Mouse (Mus musculus): ENCODE measurements around the gene Foxn3. TPM values are rescaled to one million over a fixed set of nuclear protein-coding genes. Genes with fewer than 3 reads are reported as not detected.

The Foxn3 gene
- polyA plus RNA-seq, 1 experiment from 2014 or later, result 110 TPM

GRCm38 (mm10) chr12:99321633-99322431 lies 241.6 kb downstream of the Foxn3 start:
- no peak overlapping the region for H3K9ac ChIP-seq
- peaks cover 27% of the 10 kb centered on the region for H3K4me1 ChIP-seq
- no peaks in the 10 kb centered on the region for H3K9me3 ChIP-seq
- 63% methylated on average over 12 of the region's 12 CpGs for WGBS
- H3K36me3 ChIP-seq, result peaks cover 7% of the 10 kb centered on the region; the same call in 1 of the 2 replicates
- H3K4me3 ChIP-seq, result no peak overlapping the region
- no peak overlapping the region for H3K4me2 ChIP-seq
- H3K27ac ChIP-seq, result no peak overlapping the region
- H3K27me3 ChIP-seq, result no peaks in the 10 kb centered on the region
- no peak for ATAC-seq (ENCODE audit: insufficient number of reproducible peaks, low FRiP score, low TSS enrichment, low read depth)

DNA sequence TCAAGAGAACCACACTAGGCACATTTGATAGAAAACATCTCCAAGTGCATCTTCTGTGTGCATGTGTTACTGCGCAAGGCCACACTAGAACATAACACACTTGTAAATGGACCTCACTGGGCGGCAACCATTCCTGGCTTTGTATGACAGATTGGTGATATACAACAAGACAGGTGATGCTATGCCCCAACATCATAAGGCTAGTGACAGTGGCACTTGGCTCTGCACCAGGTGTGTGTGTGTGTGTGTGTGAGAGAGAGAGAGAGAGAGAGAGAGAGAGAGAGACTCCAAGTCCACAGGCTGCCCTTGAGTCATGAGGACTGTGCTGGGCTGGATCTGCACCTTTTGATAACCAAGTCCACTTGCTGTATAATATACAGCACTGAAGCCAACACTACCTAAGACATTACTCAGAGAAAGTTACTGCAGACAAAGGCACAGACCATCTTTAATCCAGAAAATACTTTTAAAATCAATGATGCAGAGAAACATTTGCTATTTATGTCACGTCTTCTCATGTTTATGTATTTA lies 242.4 kb downstream of the Foxn3 start:
- H3K4me2 ChIP-seq, result no peak overlapping the region
- H3K36me3 ChIP-seq, result peaks cover 11% of the 10 kb centered on the region; the same call in 1 of the 2 replicates
- 89% methylated on average over 3 of the region's 3 CpGs for WGBS
- ATAC-seq (ENCODE audit: insufficient number of reproducible peaks, low FRiP score, low TSS enrichment, low read depth), result no peak
- no peak overlapping the region for H3K4me3 ChIP-seq
- no peaks in the 10 kb centered on the region for H3K27me3 ChIP-seq
- no peak overlapping the region for H3K27ac ChIP-seq
- H3K9ac ChIP-seq, result no peak overlapping the region
- peaks cover 20% of the 10 kb centered on the region for H3K4me1 ChIP-seq
- no peaks in the 10 kb centered on the region for H3K9me3 ChIP-seq

- no peak for ATAC-seq (ENCODE audit: insufficient number of reproducible peaks, low FRiP score, low TSS enrichment, low read depth)
These were observed 243.5 kb downstream of the Foxn3 start for GRCm38 (mm10) chr12:99319896-99320295.

GRCm38 (mm10) chr12:99319171-99319570 lies 244.2 kb downstream of the Foxn3 start:
- ATAC-seq (ENCODE audit: insufficient number of reproducible peaks, low FRiP score, low TSS enrichment, low read depth), result no peak
- Histone ChIP-seq H3K4me1 (peaks cover 8% of the 10 kb centered on the region; the same call in 1 of the 2 replicates), H3K4me2 (no peak overlapping the region), H3K4me3 (no peak overlapping the region), H3K9ac (no peak overlapping the region), H3K27me3 (no peaks in the 10 kb centered on the region), H3K9me3 (no peaks in the 10 kb centered on the region), H3K27ac (no peak overlapping the region), H3K36me3 (peaks cover 13% of the 10 kb centered on the region; the same call in 1 of the 2 replicates)
- 48% methylated on average over 5 of the region's 5 CpGs for WGBS

More at GRCm38 (mm10) chr12:99319896-99320295, 243.5 kb downstream of the Foxn3 start:
- H3K9me3 ChIP-seq, result no peaks in the 10 kb centered on the region
- 67% methylated on average over 2 of the region's 2 CpGs for WGBS
- peaks cover 10% of the 10 kb centered on the region; the same call in 1 of the 2 replicates for H3K4me1 ChIP-seq
- H3K27ac ChIP-seq, result 0 out of 2 replicates have a peak overlapping the region, but pooled peaks have one; percentile 11
- no peak overlapping the region for H3K4me3 ChIP-seq
- H3K4me2 ChIP-seq, result no peak overlapping the region
- peaks cover 13% of the 10 kb centered on the region; the same call in 1 of the 2 replicates for H3K36me3 ChIP-seq
- no peak overlapping the region for H3K9ac ChIP-seq
- no peaks in the 10 kb centered on the region for H3K27me3 ChIP-seq

GRCm38 (mm10) chr12:99315931-99316330 lies 247.5 kb downstream of the Foxn3 start:
- Histone ChIP-seq H3K9ac (no peak overlapping the region), H3K4me3 (no peak overlapping the region), H3K27ac (no peak overlapping the region), H3K9me3 (no peaks in the 10 kb centered on the region), H3K4me1 (peaks cover 8% of the 10 kb centered on the region; the same call in 1 of the 2 replicates), H3K36me3 (peaks cover 13% of the 10 kb centered on the region; the same call in 1 of the 2 replicates), H3K4me2 (no peak overlapping the region), H3K27me3 (no peaks in the 10 kb centered on the region)
- no peak for ATAC-seq (ENCODE audit: insufficient number of reproducible peaks, low FRiP score, low TSS enrichment, low read depth)
- 83% methylated on average over 6 of the region's 6 CpGs for WGBS

DNA sequence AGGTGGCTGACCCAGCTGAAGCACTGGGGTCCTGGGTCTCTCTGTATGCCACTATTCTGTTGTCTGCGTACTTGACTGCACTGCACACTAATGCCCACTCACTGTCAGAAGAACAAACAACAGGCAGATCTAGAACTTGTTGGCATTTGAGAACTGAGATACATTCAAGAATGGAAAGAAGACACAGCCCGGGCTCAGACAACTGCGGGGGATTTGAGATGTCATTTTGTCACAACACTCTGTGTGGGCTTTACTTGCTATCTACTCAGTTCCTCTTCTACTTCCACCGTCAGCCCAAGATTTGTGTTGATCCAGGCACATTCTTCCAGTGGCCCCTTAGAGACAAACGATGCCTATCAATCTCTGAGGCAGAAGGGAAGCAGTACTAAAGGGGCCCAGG lies 248.6 kb downstream of the Foxn3 start:
- Histone ChIP-seq H3K4me1 (peaks cover 14% of the 10 kb centered on the region; the same call in 1 of the 2 replicates), H3K27me3 (no peaks in the 10 kb centered on the region), H3K4me2 (no peak overlapping the region), H3K9ac (no peak overlapping the region), H3K9me3 (no peaks in the 10 kb centered on the region), H3K36me3 (peaks cover 13% of the 10 kb centered on the region; the same call in 1 of the 2 replicates), H3K27ac (no peak overlapping the region), H3K4me3 (no peak overlapping the region)
- no peak for ATAC-seq (ENCODE audit: insufficient number of reproducible peaks, low FRiP score, low TSS enrichment, low read depth)
- 84% methylated on average over 5 of the region's 5 CpGs for WGBS

- Histone ChIP-seq H3K36me3 (0 out of 2 replicates have a peak, but pooled peaks cover 4% of the 10 kb centered on the region), H3K4me3 (no peak overlapping the region), H3K4me2 (no peak overlapping the region), H3K27me3 (no peaks in the 10 kb centered on the region), H3K9me3 (no peaks in the 10 kb centered on the region), H3K27ac (no peak overlapping the region), H3K4me1 (peaks cover 30% of the 10 kb centered on the region), H3K9ac (no peak overlapping the region)
- 48% methylated on average over 3 of the region's 3 CpGs for WGBS
- ATAC-seq (ENCODE audit: insufficient number of reproducible peaks, low FRiP score, low TSS enrichment, low read depth), result no peak
These were observed 252.1 kb downstream of the Foxn3 start for GRCm38 (mm10) chr12:99311303-99311702.

- H3K4me2 ChIP-seq, result no peak overlapping the region
- no peaks in the 10 kb centered on the region for H3K27me3 ChIP-seq
- H3K4me3 ChIP-seq, result no peak overlapping the region
- ATAC-seq (ENCODE audit: insufficient number of reproducible peaks, low FRiP score, low TSS enrichment, low read depth), result no peak
- no peak overlapping the region for H3K27ac ChIP-seq
- peaks cover 41% of the 10 kb centered on the region for H3K4me1 ChIP-seq
- WGBS, result 76% methylated on average over 5 of the region's 5 CpGs
- H3K9me3 ChIP-seq, result no peaks in the 10 kb centered on the region
- H3K36me3 ChIP-seq, result no peaks in the 10 kb centered on the region
- H3K9ac ChIP-seq, result no peak overlapping the region
These were observed 253.4 kb downstream of the Foxn3 start for GRCm38 (mm10) chr12:99309937-99310336.

GRCm38 (mm10) chr12:99308541-99309089 lies 254.8 kb downstream of the Foxn3 start:
- WGBS, result 33% methylated on average over 11 of the region's 11 CpGs
- no peaks in the 10 kb centered on the region for H3K27me3 ChIP-seq
- H3K27ac ChIP-seq, result peak overlapping the region; percentile 33; the same call in 1 of the 2 replicates
- peaks cover 54% of the 10 kb centered on the region for H3K4me1 ChIP-seq
- no peak overlapping the region for H3K4me3 ChIP-seq
- H3K36me3 ChIP-seq, result no peaks in the 10 kb centered on the region
- H3K9ac ChIP-seq, result no peak overlapping the region
- peak overlapping the region; percentile 11; the same call in 1 of the 2 replicates for H3K4me2 ChIP-seq
- no peaks in the 10 kb centered on the region for H3K9me3 ChIP-seq
- peak; percentile 40; the same call in 1 of the 2 replicates for ATAC-seq (ENCODE audit: insufficient number of reproducible peaks, low FRiP score, low TSS enrichment, low read depth)

DNA sequence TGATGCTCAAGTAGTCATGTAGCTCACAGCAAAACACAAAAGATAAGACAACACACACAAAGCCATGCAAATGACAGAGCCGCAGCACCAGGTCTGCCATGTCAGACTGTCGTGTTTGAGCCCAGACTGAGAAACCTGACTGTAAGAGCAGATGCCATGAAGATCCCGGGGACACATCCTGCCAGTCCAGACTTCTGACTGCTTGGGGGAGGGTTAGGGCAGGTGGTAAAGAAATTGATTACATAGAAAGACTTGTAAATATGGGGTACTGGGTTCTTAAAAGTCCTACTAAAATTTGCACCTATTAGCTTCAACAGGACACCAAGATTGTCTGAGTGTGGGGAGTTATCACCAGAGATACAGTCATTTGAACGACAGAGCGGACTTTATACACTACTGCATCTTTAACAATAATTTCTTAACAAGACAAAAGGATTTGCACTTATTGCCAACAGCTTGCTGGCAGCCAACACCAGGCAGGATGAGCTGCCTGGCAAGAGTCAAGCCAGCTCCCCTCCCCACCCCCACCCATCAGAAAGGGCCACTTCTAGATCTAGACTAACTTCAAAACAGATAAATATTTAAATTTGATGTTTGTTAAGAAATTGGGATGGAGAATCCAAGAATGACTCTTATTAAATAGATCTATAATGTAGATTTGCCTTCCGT lies 256.7 kb downstream of the Foxn3 start:
- no peaks in the 10 kb centered on the region for H3K9me3 ChIP-seq
- peak overlapping the region; percentile 40 for H3K27ac ChIP-seq
- no peak overlapping the region for H3K9ac ChIP-seq
- ATAC-seq (ENCODE audit: insufficient number of reproducible peaks, low FRiP score, low TSS enrichment, low read depth), result no peak
- no peaks in the 10 kb centered on the region for H3K36me3 ChIP-seq
- no peaks in the 10 kb centered on the region for H3K27me3 ChIP-seq
- H3K4me3 ChIP-seq, result no peak overlapping the region
- H3K4me1 ChIP-seq, result peaks cover 56% of the 10 kb centered on the region
- WGBS, result 63% methylated on average over 6 of the region's 6 CpGs
- H3K4me2 ChIP-seq, result no peak overlapping the region

DNA sequence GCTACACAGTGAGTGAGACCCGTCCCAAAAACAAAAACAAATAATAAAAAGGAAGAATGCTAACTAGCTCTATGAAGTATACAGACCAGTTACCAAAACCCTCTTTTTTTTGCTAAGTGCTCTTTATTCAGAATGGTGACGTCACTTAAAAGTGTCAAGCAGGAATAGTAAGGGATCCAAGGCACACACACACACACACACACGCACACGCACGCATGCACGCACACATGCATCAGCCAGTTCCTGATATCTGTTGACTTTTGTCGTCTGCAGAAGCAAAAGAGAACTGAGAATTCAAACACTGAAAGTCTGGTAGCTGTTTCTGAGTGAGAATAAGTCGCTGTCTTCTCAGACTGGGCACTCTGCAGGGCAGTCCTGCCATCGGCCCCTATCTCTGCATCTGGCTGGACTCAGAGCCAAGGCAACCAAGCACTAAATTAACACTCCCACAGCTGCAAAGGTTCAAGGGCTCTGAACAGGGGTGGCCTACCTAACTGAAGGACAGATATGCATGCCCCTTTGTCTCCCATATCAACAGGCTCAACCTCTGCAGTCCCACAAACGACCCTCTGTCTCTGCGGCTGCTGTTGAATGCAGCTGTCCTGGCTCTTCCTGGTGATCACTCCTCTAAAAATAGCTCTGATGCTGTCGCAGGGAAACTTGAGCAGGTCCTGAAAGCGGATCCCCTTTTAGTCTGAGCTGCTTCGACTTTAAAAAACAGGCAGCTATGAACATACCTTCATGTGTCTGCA lies 257.4 kb downstream of the Foxn3 start:
- H3K27ac ChIP-seq, result peak overlapping the region; percentile 40
- peaks cover 56% of the 10 kb centered on the region for H3K4me1 ChIP-seq
- no peaks in the 10 kb centered on the region for H3K36me3 ChIP-seq
- H3K4me3 ChIP-seq, result no peak overlapping the region
- 59% methylated on average over 14 of the region's 14 CpGs for WGBS
- no peak overlapping the region for H3K9ac ChIP-seq
- no peaks in the 10 kb centered on the region for H3K27me3 ChIP-seq
- no peaks in the 10 kb centered on the region for H3K9me3 ChIP-seq
- peak; percentile 60; the same call in 1 of the 2 replicates for ATAC-seq (ENCODE audit: insufficient number of reproducible peaks, low FRiP score, low TSS enrichment, low read depth)
- H3K4me2 ChIP-seq, result no peak overlapping the region

Data from limb, embryonic 15.5 days (tissue).